Mouse (Mus musculus) MEL (cell line): ENCODE results near the gene Pitx1. TPM values are rescaled to one million over a fixed set of nuclear protein-coding genes. Genes with fewer than 3 reads are reported as not detected.

Experiments used
- DNase-seq: peaks from one replicate; pipeline ENCODE4 v3.0.0; 2011; ENCODE audit warnings: low read depth, low spot score
- H3K27ac ChIP-seq: 2 replicates; pipeline ENCODE4 v1.5.1; 2012; ENCODE audit warnings: low read depth, mild to moderate bottlenecking, control low read depth, low read length, moderate library complexity; ENCODE audit not compliant: control insufficient read depth
- H3K27me3 ChIP-seq, 2 experiments: fragments of 150-350 bp in 1 of 2; sonication (generic) in 1 of 2; 2 replicates each; pipeline ENCODE4 v1.6.1; 2012; ENCODE audit warnings: low read length in 2 of 2, mild to moderate bottlenecking in 2 of 2, improper control_type of control experiment in 1 of 2, moderate library complexity in 1 of 2; ENCODE audit not compliant: insufficient read depth in 2 of 2, control insufficient read depth in 1 of 2
- H3K36me3 ChIP-seq, 2 experiments: 2 replicates each; pipeline ENCODE4 v1.6.1; 2012 to 2014; ENCODE audit warnings: low read length in 2 of 2, improper control_type of control experiment in 1 of 2, inconsistent platforms in 1 of 2, mild to moderate bottlenecking in 1 of 2; ENCODE audit not compliant: insufficient read depth in 2 of 2, control insufficient read depth in 1 of 2
- H3K4me1 ChIP-seq, 2 experiments: fragments of 150-350 bp in 1 of 2; sonication (generic) in 1 of 2; 2 replicates each; pipeline ENCODE4 v1.6.1; 2012; ENCODE audit warnings: low read length in 2 of 2, improper control_type of control experiment in 1 of 2, mild to moderate bottlenecking in 1 of 2; ENCODE audit not compliant: insufficient read depth in 2 of 2, control insufficient read depth in 1 of 2
- H3K4me3 ChIP-seq, 2 experiments: fragments of 150-350 bp in 1 of 2; sonication (generic) in 1 of 2; 2 replicates each; pipeline ENCODE4 v1.5.1; 2012; ENCODE audit warnings: low read depth in 2 of 2, low read length in 2 of 2, mild to moderate bottlenecking in 2 of 2, moderate library complexity in 2 of 2, control low read depth in 1 of 2, improper control_type of control experiment in 1 of 2; ENCODE audit not compliant: control insufficient read depth in 1 of 2, insufficient read depth in 1 of 2
- H3K79me2 ChIP-seq: 2 replicates; pipeline ENCODE4 v1.6.1; 2012; ENCODE audit warnings: mild to moderate bottlenecking, low read length, moderate library complexity; ENCODE audit not compliant: control insufficient read depth, poor library complexity, insufficient read depth
- H3K9ac ChIP-seq: 2 replicates; pipeline ENCODE4 v1.6.1; 2012; ENCODE audit warnings: low read depth, mild to moderate bottlenecking, control low read depth, low read length, moderate library complexity; ENCODE audit not compliant: control insufficient read depth, poor library complexity, severe bottlenecking
- H3K9me3 ChIP-seq: fragments of 150-350 bp; sonication (generic); replicated peaks from 2 replicates; pipeline ENCODE4 v1.6.1; 2012; ENCODE audit warnings: mild to moderate bottlenecking, low read length, improper control_type of control experiment, moderate library complexity; ENCODE audit not compliant: insufficient read depth
- BHLHE40 ChIP-seq: IDR thresholded peaks from 2 replicates; pipeline ENCODE4 v1.6.1; 2012; ENCODE audit warnings: low read depth, mild to moderate bottlenecking, inconsistent platforms, low read length, improper control_type of control experiment, borderline replicate concordance
- EP300 ChIP-seq, 2 experiments: IDR thresholded peaks; 2 replicates each; pipeline ENCODE4 v1.6.1; 2011; ENCODE audit warnings: improper control_type of control experiment in 2 of 2, low read length in 2 of 2, low read depth in 1 of 2, mild to moderate bottlenecking in 1 of 2
- ETS1 ChIP-seq: IDR thresholded peaks from 2 replicates; pipeline ENCODE4 v1.6.1; 2012; ENCODE audit warnings: low read depth, mild to moderate bottlenecking, inconsistent platforms, low read length, improper control_type of control experiment, moderate library complexity
- GABPA ChIP-seq: IDR thresholded peaks from 2 replicates; pipeline ENCODE4 v1.6.1; 2012; ENCODE audit warnings: low read depth, mild to moderate bottlenecking, inconsistent platforms, low read length, improper control_type of control experiment, moderate library complexity
- HCFC1 ChIP-seq: IDR thresholded peaks from 2 replicates; pipeline ENCODE4 v1.6.1; 2012; ENCODE audit warnings: low read depth, mild to moderate bottlenecking, inconsistent platforms, low read length, improper control_type of control experiment, moderate library complexity
- MYB ChIP-seq: IDR thresholded peaks from 2 replicates; pipeline ENCODE4 v1.6.1; 2011; ENCODE audit warnings: mild to moderate bottlenecking, low read depth, low read length, improper control_type of control experiment
- NELFE ChIP-seq: IDR thresholded peaks from 2 replicates; pipeline ENCODE4 v1.6.1; 2011; ENCODE audit warnings: low read depth, low read length, improper control_type of control experiment
- SIN3A ChIP-seq: IDR thresholded peaks from 2 replicates; pipeline ENCODE4 v1.6.1; 2012; ENCODE audit warnings: low read length, improper control_type of control experiment, inconsistent platforms
- TBP ChIP-seq: IDR thresholded peaks from 2 replicates; pipeline ENCODE4 v1.8.0; 2011; ENCODE audit warnings: low read depth, low read length, improper control_type of control experiment
- USF1 ChIP-seq: IDR thresholded peaks from 2 replicates; pipeline ENCODE4 v1.6.1; 2014; ENCODE audit warnings: low read depth, mild to moderate bottlenecking, inconsistent platforms, low read length, improper control_type of control experiment, moderate library complexity
- ZC3H11A ChIP-seq: IDR thresholded peaks from 2 replicates; pipeline ENCODE4 v1.6.1; 2012; ENCODE audit warnings: low read depth, mild to moderate bottlenecking, inconsistent platforms, low read length, improper control_type of control experiment
- ZNF384 ChIP-seq: IDR thresholded peaks from 2 replicates; pipeline ENCODE4 v1.6.1; 2012; ENCODE audit warnings: low read depth, mild to moderate bottlenecking, inconsistent platforms, low read length, improper control_type of control experiment
- polyA plus RNA-seq, 2 experiments: library from polyadenylated mRNA; stranded (reverse) in 1 of 2; unstranded in 1 of 2; fragments of >175 nt in 1 of 2; fragments of >200 nt in 1 of 2; gene quantifications; 2 replicates each; pipeline versions ENCODE4 v1.2.1 to v1.2.4; 2012; ENCODE audit warnings: low replicate concordance in 2 of 2, low read depth in 1 of 2; ENCODE audit not compliant: insufficient read length in 2 of 2, insufficient read depth in 1 of 2, missing spikeins in 1 of 2
- total RNA-seq: library from RNA; depleted of rRNA; stranded (reverse); fragments of 300-350 nt; gene quantifications from 2 replicates; pipeline ENCODE4 v1.2.3, GENCODE M21; 2012

The Pitx1 gene
- total and polyA plus RNA-seq, 3 experiments: not detected

DNA sequence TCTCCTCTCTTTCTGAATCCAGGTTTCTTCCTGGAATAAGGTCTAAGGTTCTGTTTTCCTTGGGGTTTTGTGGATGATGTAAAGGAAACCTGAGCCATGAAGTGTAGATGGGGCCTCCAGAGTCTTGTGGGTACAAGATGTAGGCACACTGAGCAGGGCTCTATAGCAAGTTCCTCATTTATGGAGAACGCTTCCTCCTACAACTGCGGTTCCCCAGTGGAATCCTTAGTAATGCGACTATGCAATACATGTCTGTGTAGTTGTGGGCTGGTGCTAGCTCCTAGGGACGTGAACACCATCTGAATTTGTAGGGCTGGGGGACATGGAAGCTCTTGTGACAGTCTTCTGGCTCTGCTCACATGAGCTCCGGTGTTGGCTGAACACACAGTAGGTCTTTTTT lies 22.5 kb upstream of the Pitx1 start:
- TF ChIP-seq MYB: no peak
- no peak for TF ChIP-seq EP300 (IDR thresholded peaks at IDR 0.05; ENCODE audit: low read depth in 1 of 2, low read length in 2 of 2)
- no peak for TF ChIP-seq ZC3H11A
- TF ChIP-seq ZNF384: no peak
- no peak for TF ChIP-seq SIN3A
- TF ChIP-seq NELFE: no peak
- TF ChIP-seq ETS1: no peak
- TF ChIP-seq TBP: no peak
- TF ChIP-seq USF1: no peak
- no peak for TF ChIP-seq HCFC1
- Histone ChIP-seq H3K36me3 (no peaks in the 10 kb centered on the region), H3K4me3 (no peak overlapping the region), H3K9ac (no peak overlapping the region), H3K79me2 (no peaks in the 10 kb centered on the region), H3K27me3 (no peaks in the 10 kb centered on the region), H3K27ac (no peak overlapping the region), H3K4me1 (no peaks in the 10 kb centered on the region), H3K9me3 (no peaks in the 10 kb centered on the region)
- DNase-seq: no peak

DNA sequence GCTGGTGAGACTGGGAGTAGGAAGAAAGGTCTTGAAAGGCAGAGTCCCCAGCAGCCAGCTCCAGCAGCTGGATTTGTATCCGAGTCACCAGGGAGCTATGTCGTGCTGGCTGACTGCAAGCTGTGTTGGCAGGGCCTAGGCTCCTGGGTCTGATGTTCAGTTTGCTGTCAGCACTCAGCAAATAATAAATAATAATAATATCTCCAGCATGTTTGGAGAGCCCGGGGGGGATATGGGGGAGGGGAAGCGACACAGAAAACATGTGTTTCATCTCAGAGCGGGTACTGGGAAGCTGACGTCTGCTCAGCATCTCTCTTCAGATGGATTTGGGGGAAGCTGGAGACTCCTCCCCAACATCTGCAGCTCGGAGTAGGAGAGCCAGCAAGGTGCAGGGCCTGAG lies 19.8 kb upstream of the Pitx1 start:
- Histone ChIP-seq H3K9me3 (no peaks in the 10 kb centered on the region), H3K27ac (no peak overlapping the region), H3K9ac (no peak overlapping the region), H3K36me3 (no peaks in the 10 kb centered on the region), H3K4me3 (no peak overlapping the region), H3K79me2 (no peaks in the 10 kb centered on the region), H3K4me1 (no peaks in the 10 kb centered on the region), H3K27me3 (no peaks in the 10 kb centered on the region)
- TF ChIP-seq BHLHE40: no peak
- no peak for DNase-seq

GRCm38 (mm10) chr13:55852205-55852604 lies 16.2 kb upstream of the Pitx1 start:
- H3K27ac ChIP-seq: no peak overlapping the region
- no peaks in the 10 kb centered on the region for H3K27me3 ChIP-seq
- no peaks in the 10 kb centered on the region for H3K4me1 ChIP-seq

More at GRCm38 (mm10) chr13:55852205-55852604, 16.2 kb upstream of the Pitx1 start:
- no peak for TF ChIP-seq EP300 (IDR thresholded peaks at IDR 0.05; ENCODE audit: low read depth in 1 of 2, low read length in 2 of 2)
- TF ChIP-seq HCFC1: no peak
- no peak for TF ChIP-seq SIN3A
- no peak for TF ChIP-seq GABPA
- Histone ChIP-seq H3K36me3 (no peaks in the 10 kb centered on the region), H3K4me3 (no peak overlapping the region), H3K9ac (no peak overlapping the region), H3K9me3 (no peaks in the 10 kb centered on the region), H3K79me2 (no peaks in the 10 kb centered on the region)
- no peak for DNase-seq
